Mouse (Mus musculus): Measurements from ENCODE around the gene Hectd1.
A peak's percentile ranks its signal among the peaks of the same experiment; 100 is the strongest.

Hectd1 gene

DNA sequence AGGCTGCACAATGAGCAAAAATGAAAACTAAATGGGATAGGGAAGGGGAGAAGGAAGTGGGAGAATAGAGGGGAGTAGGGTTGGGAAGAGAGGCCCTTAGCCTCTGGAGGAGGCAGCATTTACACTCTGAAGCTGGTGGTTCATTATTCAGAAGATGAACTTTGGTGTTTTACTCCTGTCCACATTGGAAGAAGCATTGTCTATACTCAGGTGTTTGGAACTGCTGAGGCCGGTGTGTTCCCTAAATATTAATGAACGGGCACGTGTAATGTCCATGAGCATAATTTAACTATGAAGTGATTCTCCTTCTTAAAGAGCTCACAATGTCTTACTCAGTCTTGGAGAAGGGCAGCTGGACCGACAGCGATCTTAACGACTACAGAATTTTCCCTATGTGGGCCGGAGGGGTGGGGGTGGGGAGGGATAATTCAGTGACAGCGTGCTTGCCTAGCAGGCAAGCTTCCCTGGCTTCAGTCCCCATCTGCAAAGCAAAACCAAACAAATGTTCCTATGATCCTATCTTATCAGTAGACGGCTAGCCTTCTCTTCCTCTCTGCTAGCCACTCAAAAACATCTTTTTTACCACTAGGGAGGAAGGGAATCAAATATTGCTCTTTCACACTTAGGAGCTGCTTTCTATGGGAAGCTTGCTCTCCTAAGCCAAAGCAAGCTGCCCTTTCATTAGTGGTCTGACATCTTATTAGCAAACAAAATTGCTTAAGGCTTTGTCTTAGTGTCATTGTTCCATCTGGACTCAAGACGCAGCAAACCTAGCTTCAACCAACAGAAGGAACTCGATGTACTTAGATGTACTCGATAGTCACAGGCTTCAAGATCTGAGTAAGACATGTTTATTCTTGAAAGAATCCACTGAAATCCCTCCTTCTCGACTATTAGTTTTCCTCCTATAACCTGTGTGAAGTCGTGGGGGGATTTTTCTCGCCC, 14.5 kb upstream of the Hectd1 start:
- DNase-seq (ENCODE audit: low spot score), result no peak

DNA sequence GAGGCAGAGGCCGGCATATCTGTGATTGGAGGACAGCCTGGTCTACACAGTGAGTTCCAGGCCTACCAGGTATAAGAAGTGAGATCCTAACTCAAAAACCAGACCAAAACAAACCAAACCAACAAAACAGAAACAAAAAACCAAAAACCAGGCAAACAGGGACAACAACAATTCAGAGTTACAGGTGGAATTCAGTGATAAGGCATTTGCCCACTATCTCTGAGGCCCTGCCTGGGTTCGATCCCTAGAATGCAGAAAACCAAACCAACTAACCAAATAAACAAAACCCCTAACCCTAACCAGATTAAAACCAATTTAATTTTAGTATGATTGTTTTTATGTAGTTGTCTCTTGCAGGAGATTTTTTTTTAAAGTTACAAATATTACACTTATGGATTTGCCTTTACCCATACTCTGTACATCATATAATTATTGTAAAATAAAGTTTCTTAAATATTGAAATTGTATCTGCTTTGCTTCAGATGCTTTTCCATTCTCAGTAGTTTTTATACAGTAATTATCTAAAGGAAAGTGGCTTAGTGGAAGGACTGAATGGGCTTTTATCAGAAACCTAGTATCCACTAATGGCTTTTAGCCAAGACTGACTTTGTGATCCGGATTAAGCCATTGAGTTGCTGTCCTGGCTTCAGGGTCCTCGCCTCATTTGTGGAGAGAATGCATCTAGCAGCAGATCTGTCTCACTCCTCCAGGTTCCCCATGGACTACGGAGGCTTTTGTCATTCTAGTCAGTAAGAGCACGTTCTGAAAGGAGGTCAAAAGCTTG, 12.9 kb upstream of the Hectd1 start:
- DNase-seq (ENCODE audit: low spot score), result no peak

- no peak for DNase-seq (ENCODE audit: low spot score)
These were observed 10.5 kb upstream of the Hectd1 start for GRCm38 (mm10) chr12:51839856-51840255.

GRCm38 (mm10) chr12:51835219-51835618, 5.9 kb upstream of the Hectd1 start:
- DNase-seq (ENCODE audit: low spot score), result no peak

DNA sequence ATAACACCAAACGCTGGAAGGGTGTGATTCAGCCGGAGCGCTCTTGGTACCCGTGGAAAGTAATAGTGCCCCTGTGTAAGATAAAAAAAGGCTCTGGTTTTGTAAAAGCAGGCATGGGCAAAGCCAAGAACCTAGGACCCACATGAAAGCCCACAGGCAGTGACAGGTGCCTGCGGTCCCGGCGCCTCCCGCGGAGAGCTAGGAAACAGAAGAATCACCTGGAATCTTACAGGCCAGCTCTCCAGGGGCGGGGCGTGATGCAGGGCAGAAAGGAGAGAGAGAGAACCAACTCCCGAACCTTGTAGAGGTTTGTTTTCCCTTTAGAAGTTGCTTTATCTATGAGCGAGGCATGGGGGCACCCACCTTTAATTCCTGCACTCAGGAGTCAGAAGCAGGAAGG, 2.6 kb upstream of the Hectd1 start:
- DNase-seq (ENCODE audit: low spot score), result no peak

DNA sequence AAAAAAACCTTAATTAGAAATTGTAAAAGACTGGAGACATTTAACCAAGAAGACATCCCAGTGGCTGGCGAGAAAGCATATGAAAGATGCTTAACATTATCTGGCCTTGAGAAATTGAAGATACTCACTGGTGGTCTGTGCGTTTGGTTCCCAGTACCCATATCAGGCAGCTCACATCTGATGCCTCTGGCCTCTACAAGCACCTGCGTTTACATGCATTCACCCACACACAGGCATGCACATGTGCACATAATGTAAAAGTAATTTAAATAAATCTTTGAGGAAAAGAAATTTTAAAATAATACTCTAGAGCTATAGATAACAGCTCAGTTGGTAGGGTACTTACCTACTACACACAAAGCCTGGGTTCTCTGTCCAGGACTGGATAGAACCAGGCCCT, 2.0 kb upstream of the Hectd1 start:
- no peak for DNase-seq (ENCODE audit: low spot score)

DNA sequence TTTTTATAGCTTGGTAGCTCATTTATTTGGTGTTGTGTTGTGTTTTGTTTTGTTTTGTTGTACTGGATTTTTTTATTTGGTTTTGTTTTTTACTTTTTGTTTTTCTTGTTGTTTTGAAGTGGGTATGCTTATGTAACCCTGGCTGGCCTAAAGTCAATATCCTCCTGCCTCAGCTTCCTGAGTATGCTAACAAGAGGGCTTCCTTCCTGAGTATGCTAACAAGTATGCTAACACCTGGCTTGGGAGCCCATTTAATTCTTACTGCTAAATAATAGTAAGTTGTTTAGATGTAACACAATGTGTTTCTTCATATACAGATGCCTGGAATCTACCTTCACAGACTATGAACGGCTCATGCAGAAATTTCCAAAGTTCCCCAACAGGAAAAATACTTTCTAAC, 1.3 kb upstream of the Hectd1 start:
- DNase-seq (ENCODE audit: low spot score), result no peak

- DNase-seq (ENCODE audit: low spot score), result no peak
These were observed 704 bp upstream of the Hectd1 start for GRCm38 (mm10) chr12:51830077-51830402.

GRCm38 (mm10) chr12:51828716-51829289, 533 bp downstream of the Hectd1 start:
- peak; percentile 48 for DNase-seq (ENCODE audit: low spot score)

GRCm38 (mm10) chr12:51827958-51828650, 1.2 kb downstream of the Hectd1 start:
- no peak for DNase-seq (ENCODE audit: low spot score)

DNA sequence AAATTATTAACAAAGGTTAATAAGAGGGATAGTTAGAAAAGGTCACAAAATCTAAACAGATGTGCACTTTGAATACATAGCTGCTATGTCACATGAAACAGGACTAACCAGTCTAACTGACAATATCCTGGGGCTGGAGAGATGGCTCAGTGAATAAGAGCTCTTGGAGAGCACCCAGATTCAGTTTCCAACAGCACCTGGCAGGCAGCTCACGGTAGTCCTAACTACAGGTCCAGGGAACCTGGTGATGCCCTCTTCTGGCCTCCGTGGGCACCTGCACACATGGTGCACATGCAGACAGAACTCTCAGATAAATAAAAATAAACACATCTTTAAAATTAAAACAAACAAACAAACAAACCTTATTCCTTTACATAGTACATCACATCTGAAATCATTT, 4.0 kb downstream of the Hectd1 start:
- DNase-seq (ENCODE audit: low spot score), result no peak

GRCm38 (mm10) chr12:51823311-51823710, 6.0 kb downstream of the Hectd1 start:
- no peak for DNase-seq (ENCODE audit: low spot score)

GRCm38 (mm10) chr12:51822861-51823260, 6.5 kb downstream of the Hectd1 start:
- DNase-seq (ENCODE audit: low spot score), result no peak

- no peak for DNase-seq (ENCODE audit: low spot score)
These were observed 7.1 kb downstream of the Hectd1 start for GRCm38 (mm10) chr12:51822236-51822635.

GRCm38 (mm10) chr12:51821256-51821655, 8.1 kb downstream of the Hectd1 start:
- no peak for DNase-seq (ENCODE audit: low spot score)

GRCm38 (mm10) chr12:51819951-51820498, 9.3 kb downstream of the Hectd1 start:
- DNase-seq (ENCODE audit: low spot score), result no peak

GRCm38 (mm10) chr12:51817815-51818613, 11.3 kb downstream of the Hectd1 start:
- no peak for DNase-seq (ENCODE audit: low spot score)

DNA sequence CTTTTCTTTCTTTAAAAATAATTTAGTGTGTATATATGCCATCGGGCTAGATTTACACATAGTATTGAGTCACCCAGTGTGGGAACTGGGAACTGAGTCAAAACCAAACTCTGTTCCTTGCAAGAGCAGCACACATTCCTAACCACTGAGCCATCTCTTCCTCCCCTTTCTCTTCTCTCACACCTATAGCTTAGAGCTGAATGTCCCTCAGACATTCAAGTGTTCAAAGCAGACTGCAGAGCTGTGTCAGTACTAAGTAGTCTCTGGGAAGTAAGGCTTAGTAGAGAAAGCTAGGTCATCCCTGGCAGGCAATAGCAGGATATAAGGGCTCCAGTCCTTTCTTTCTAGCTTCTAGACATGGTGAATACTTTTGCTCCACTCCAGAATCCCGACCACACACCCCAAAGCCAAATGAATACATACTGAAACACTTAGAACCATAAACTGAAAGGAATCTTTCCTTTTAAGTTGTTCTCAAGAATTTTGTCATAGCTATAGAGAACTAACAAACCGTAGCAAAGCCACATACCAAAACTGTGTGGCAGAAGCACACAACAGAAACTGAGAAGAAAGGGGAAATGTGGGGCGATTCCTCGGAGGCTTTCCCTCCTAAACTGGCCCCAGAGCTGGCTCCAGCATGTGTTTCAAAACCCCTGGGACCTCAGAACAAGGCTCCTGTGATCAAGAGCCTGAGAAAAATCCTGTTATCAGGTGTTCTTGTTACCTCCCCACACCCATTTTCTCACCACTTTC, 17.8 kb downstream of the Hectd1 start:
- no peak for DNase-seq (ENCODE audit: low spot score)

- DNase-seq (ENCODE audit: low spot score), result no peak
These were observed 18.8 kb downstream of the Hectd1 start for GRCm38 (mm10) chr12:51810564-51810963.

- peak; percentile 25 for DNase-seq (ENCODE audit: low spot score)
These were observed 44.5 kb downstream of the Hectd1 start for GRCm38 (mm10) chr12:51784842-51785241.
